Mouse (Mus musculus): Measurements from ENCODE around the gene Fyn.

DNA sequence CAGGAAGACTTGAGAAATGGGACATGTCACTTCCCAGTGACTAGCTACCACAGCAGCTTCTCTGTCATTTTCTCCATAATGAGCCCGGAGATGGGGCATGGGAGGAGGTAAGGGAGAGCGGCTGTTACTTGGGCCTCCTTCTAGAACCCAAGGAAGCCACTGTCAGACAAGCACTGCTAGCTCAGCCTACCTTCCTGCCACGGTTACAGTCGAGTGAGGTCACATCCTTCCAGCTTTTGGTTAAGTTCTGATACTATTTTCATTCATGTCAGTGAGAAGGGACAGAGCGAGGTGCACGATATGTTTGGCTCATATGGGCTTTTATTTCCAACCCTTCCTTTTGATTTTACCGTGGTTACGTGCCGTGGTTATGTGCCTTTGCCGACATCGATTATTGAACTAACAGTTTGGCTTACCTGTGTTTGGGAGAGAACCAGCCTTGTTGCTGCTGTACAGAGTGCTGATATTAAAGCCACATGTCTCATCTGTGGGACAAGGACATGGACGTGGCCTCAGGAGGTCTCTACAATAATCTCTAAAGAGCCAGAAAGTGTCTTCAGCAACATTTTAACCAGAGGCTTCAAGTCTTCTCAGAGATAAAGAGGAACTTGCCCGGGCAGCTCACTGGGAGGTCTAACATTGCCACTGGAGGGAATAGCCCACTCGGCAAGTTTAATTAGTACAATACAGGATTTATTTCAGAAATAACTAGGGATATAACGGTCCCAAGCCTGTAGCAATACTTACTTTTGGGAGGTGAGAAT, 87.4 kb downstream of the Fyn start:
- TF ChIP-seq POLR2A (IDR thresholded peaks at IDR 0.05; ENCODE audit: borderline replicate concordance, extremely low read depth, insufficient read depth, insufficient read length, poor library complexity, severe bottlenecking), result no peak
- TF ChIP-seq CTCF (IDR thresholded peaks at IDR 0.05; ENCODE audit: borderline replicate concordance, extremely low read depth, insufficient read depth, insufficient read length), result no peak

All from brain, embryonic 14.5 days (tissue).